ENCODE assay signal across 16 mouse cellular contexts in genomic region chr16:15014724-15015123, GRCm38 (mm10).
"Had no signal": no experiment of that assay in that cellular context is flagged by ENCODE, and none has a peak within 500 bp of the region (broad histone marks: within the 10 kb centered on the region; RNA-seq: fewer than 3 reads in every experiment).

No protein-coding gene starts in this region.

- H3K4me3 ChIP-seq: limb, embryonic 12.5 days; liver, embryonic 13.5 days; midbrain, embryonic 13.5 days had no signal

- H3K27ac ChIP-seq: limb, embryonic 12.5 days; liver, embryonic 13.5 days; midbrain, embryonic 13.5 days; stomach, postnatal 0 days had no signal

- H3K4me1 ChIP-seq: limb, embryonic 12.5 days; liver, embryonic 13.5 days; midbrain, embryonic 13.5 days had no signal

- H3K36me3 ChIP-seq: limb, embryonic 12.5 days; liver, embryonic 13.5 days; midbrain, embryonic 13.5 days had no signal

- DNase-seq: kidney, adult 18-20 months; kidney, adult 9 months; kidney, postnatal 14 days; kidney, postnatal 4 days; liver, embryonic 13.5 days; lung, adult 2 months; lung, postnatal 14 days; lung, postnatal 4 days; right cerebral cortex, postnatal 14 days; right cerebral cortex, postnatal 4 days; thymus, adult 2 months; thymus, postnatal 25 days had no signal

- ATAC-seq: midbrain, embryonic 13.5 days; midbrain, embryonic 16.5 days had no signal

- H3K27me3 ChIP-seq: limb, embryonic 12.5 days; liver, embryonic 13.5 days; midbrain, embryonic 13.5 days had no signal

- H3K4me2 ChIP-seq: limb, embryonic 12.5 days; liver, embryonic 13.5 days; midbrain, embryonic 13.5 days had no signal

- H3K9me3 ChIP-seq: limb, embryonic 12.5 days; liver, embryonic 13.5 days; midbrain, embryonic 13.5 days had no signal

- H3K9ac ChIP-seq: limb, embryonic 12.5 days; liver, embryonic 13.5 days; midbrain, embryonic 13.5 days had no signal
